Mouse (Mus musculus) stomach, postnatal 0 days (tissue): ENCODE measurements around the gene Josd1.

Experiments used
- CTCF ChIP-seq: IDR thresholded peaks from 2 replicates; pipeline ENCODE4 v1.5.1; 2016; ENCODE audit warnings: antibody characterized with exemption, low read depth, mild to moderate bottlenecking, moderate library complexity
- EP300 ChIP-seq: optimal IDR thresholded peaks from 2 replicates; pipeline ENCODE3; 2016; ENCODE audit warnings: antibody characterized with exemption

GRCm38 (mm10) chr15:79720267-79720666 is 32.5 kb upstream of the Josd1 start:
- TF ChIP-seq EP300 (no peak), CTCF (no peak)
